Mouse (Mus musculus) stomach, embryonic 15.5 days (tissue): ENCODE measurements around the gene Cachd1. TPM values are rescaled to one million over a fixed set of nuclear protein-coding genes. Genes with fewer than 3 reads are reported as not detected.

Source experiments
- ATAC-seq: fragments of 200-750 bp; cut with Nextera tagmentation; 2 replicates; pipeline ENCODE4 v1.8.0; 2017; ENCODE audit warnings: low read depth, moderate number of reproducible peaks, moderate TSS enrichment; ENCODE audit not compliant: insufficient read depth, low FRiP score
- H3K27ac ChIP-seq: fragments of 300-500 bp; sonication (generic); 2 replicates; pipeline ENCODE4 v1.5.1; 2015; ENCODE audit warnings: mild to moderate bottlenecking, inconsistent platforms
- H3K27me3 ChIP-seq: fragments of 300-500 bp; sonication (generic); replicated peaks from 2 replicates; pipeline ENCODE4 v1.6.1; 2015; ENCODE audit warnings: inconsistent platforms
- H3K36me3 ChIP-seq: fragments of 300-500 bp; sonication (generic); 2 replicates; pipeline ENCODE4 v1.6.1; 2015; ENCODE audit warnings: inconsistent platforms
- H3K4me1 ChIP-seq: fragments of 300-500 bp; sonication (generic); 2 replicates; pipeline ENCODE4 v1.6.1; 2015; ENCODE audit warnings: inconsistent platforms
- H3K4me2 ChIP-seq: fragments of 300-500 bp; sonication (generic); 2 replicates; pipeline ENCODE4 v1.6.1; 2015; ENCODE audit warnings: mild to moderate bottlenecking, inconsistent platforms
- H3K4me3 ChIP-seq: fragments of 300-500 bp; sonication (generic); replicated peaks from 2 replicates; pipeline ENCODE4 v1.5.1; 2015; ENCODE audit warnings: inconsistent platforms
- H3K9ac ChIP-seq: fragments of 300-500 bp; sonication (generic); 2 replicates; pipeline ENCODE4 v1.6.1; 2015; ENCODE audit warnings: inconsistent platforms
- H3K9me3 ChIP-seq: fragments of 300-500 bp; sonication (generic); 2 replicates; pipeline ENCODE4 v1.6.1; 2016; ENCODE audit warnings: inconsistent platforms
- WGBS: fragments of 180-500 bp; shearing (Covaris S2); methylation state at CpG from one replicate; pipeline ENCODE4 v1.1.7; 2015; 5-methylcytosine and 5-hydroxymethylcytosine counted together
- polyA plus RNA-seq: library from polyadenylated mRNA; unstranded; fragments of >200 nt; fragmentation: Nextera tagmentation; extraction: Ambion mirVana; gene quantifications from 2 replicates; pipeline ENCODE4 v1.2.1, GENCODE M21; 2015

Gene Cachd1
- polyA plus RNA-seq, 1 experiment from 2014 or later, result 13.0 TPM

DNA sequence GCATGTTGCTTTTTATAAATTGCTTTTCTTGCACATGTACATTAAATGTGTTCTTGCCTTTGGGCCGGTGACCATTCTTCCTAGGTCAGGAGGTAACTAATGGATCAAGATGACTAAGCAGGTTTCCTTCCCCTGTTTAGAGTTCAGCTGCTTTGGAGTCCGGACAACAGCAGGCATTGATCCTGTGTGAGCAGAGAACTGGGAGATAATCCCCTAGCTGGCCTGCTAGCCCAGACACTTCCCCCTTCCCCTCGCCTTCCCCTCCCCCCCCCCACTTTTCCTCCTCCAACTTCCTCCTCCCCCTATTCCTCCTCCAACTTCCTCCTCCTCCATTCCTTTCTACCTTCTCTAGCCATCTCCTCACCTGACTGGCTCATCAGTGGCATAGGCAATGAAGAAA, 135.2 kb downstream of the Cachd1 start:
- 42% methylated on average over 3 of the region's 3 CpGs for WGBS
- no peak for ATAC-seq
- no peak overlapping the region for H3K4me2 ChIP-seq

DNA sequence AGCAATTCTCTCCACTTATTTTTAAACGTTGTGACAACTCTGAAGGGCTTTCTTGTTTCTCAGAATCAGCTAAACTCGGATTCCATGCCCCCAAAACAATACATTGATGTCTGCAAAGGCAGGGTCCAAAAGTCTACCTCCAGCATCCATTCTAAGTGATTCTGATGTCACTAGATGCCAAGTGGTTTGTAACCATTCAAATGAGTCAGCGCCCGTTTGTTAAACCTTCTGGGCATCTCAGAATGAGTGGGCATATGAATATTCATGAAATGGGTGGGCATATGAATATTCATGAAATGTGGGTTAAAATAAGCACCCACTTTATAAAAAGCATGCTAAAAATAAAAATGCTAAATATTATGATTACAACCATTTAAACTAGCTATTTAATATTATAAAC, 137.2 kb downstream of the Cachd1 start:
- ATAC-seq, result no peak
- 82% methylated on average over 4 of the region's 4 CpGs for WGBS

More for the DNA sequence above, 135.2 kb downstream of the Cachd1 start:
- Histone ChIP-seq H3K9ac (no peak overlapping the region), H3K4me3 (no peak overlapping the region), H3K4me1 (peaks cover 12% of the 10 kb centered on the region), H3K27me3 (no peaks in the 10 kb centered on the region), H3K9me3 (no peaks in the 10 kb centered on the region), H3K36me3 (no peaks in the 10 kb centered on the region), H3K27ac (no peak overlapping the region)

DNA sequence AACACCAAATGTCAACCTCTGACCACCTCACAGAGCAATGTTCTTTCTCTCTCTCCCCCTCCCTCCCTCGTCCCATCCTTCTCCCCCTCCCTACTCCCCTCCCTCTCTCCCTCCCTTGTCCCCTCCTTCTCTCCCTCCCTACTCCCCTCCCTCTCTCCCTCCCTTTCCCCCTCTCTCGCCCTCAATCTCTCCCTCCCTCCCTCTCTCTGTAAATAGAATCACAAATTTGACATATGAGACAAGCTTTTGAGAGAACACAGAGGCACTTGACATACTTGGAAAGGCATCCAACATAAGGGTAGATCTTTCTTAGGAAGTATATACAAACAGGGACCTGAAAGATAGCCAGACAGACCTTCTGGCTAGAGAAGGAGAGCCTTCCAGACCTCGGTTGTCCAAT, 138.1 kb downstream of the Cachd1 start:
- ATAC-seq, result peak; percentile 25; the same call in 1 of the 2 replicates
- Histone ChIP-seq H3K4me3 (no peak overlapping the region), H3K36me3 (no peaks in the 10 kb centered on the region), H3K9me3 (no peaks in the 10 kb centered on the region), H3K27me3 (no peaks in the 10 kb centered on the region), H3K4me1 (peaks cover 12% of the 10 kb centered on the region), H3K9ac (no peak overlapping the region), H3K27ac (no peak overlapping the region), H3K4me2 (no peak overlapping the region)
- WGBS, result 10% methylated on average over 3 of the region's 3 CpGs

More for the DNA sequence above, 137.2 kb downstream of the Cachd1 start:
- H3K4me1 ChIP-seq, result peaks cover 12% of the 10 kb centered on the region
- no peak overlapping the region for H3K4me2 ChIP-seq
- no peaks in the 10 kb centered on the region for H3K36me3 ChIP-seq
- no peaks in the 10 kb centered on the region for H3K27me3 ChIP-seq
- no peak overlapping the region for H3K4me3 ChIP-seq
- H3K9ac ChIP-seq, result no peak overlapping the region
- H3K9me3 ChIP-seq, result no peaks in the 10 kb centered on the region
- H3K27ac ChIP-seq, result no peak overlapping the region

DNA sequence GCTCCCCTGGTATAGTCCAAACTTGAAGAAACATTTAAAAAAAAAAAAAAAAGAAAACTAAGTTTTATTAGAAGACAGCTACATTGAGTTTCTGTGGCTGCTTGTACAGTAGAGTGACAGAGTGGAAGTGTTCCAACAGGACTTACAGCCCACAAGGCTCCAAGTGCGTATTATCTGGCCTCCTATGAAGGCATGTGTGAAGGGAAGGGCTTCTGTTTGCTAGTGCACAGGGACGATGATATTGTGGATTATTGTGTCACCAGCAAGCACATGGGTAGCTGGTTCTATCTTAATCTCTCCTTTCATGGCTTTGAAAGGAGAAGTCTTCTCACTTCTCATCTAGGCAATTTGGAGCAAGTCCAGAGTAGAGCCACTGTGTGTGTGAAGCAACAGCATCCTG, 138.6 kb downstream of the Cachd1 start:
- Histone ChIP-seq H3K4me3 (no peak overlapping the region), H3K27me3 (no peaks in the 10 kb centered on the region), H3K9me3 (no peaks in the 10 kb centered on the region), H3K4me2 (no peak overlapping the region), H3K9ac (no peak overlapping the region), H3K4me1 (peaks cover 10% of the 10 kb centered on the region), H3K36me3 (no peaks in the 10 kb centered on the region), H3K27ac (no peak overlapping the region)
- WGBS, result 53% methylated on average over 2 of the region's 2 CpGs
- ATAC-seq, result no peak

DNA sequence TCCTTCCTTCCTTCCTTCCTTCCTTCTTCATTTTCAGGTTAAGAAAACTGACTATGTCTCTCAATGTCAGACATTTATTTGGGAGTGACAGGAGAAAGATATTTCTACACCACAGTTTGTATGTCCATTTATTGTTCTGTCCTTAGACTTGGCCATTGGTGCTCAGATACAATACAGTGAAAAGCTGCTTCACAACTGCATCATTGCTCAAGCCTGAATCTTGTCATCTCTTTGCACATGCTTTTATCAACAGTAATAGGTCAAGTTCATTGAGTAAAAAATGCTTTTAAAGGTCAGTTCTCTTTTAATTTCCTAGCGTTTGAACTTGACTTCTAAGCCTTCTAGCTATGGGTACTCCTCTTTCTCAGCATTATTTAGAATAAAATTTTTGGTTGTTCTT, 141.0 kb downstream of the Cachd1 start:
- Histone ChIP-seq H3K9ac (no peak overlapping the region), H3K4me1 (no peaks in the 10 kb centered on the region; the same call in 1 of the 2 replicates), H3K9me3 (no peaks in the 10 kb centered on the region), H3K4me2 (no peak overlapping the region), H3K4me3 (no peak overlapping the region), H3K27me3 (no peaks in the 10 kb centered on the region), H3K36me3 (0 out of 2 replicates have a peak, but pooled peaks cover 3% of the 10 kb centered on the region), H3K27ac (no peak overlapping the region)
- WGBS, result 74% methylated on average over 1 of the region's 1 CpGs
- ATAC-seq, result no peak

DNA sequence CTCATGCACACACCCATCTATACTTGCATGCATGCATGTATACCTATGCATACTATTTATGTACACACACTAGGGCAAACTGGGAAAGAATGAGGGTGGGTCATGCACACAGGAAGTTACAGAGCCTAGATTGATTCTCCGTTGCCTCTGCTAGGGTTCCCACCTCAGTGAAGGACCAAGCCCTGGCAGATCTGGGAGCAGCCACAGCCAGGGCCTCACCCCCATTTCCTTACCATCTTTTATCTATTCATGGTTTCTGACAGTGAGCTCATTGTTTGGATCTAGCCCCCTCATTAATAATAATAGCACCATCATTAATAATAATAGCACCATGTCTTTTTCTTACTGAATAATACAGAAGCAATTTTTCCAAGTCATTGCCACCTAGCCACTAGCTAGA, 143.9 kb downstream of the Cachd1 start:
- 77% methylated on average over 1 of the region's 1 CpGs for WGBS
- no peak overlapping the region for H3K27ac ChIP-seq
- H3K9ac ChIP-seq, result no peak overlapping the region
- no peaks in the 10 kb centered on the region for H3K27me3 ChIP-seq
- H3K4me2 ChIP-seq, result no peak overlapping the region
- no peak overlapping the region for H3K4me3 ChIP-seq
- H3K36me3 ChIP-seq, result 0 out of 2 replicates have a peak, but pooled peaks cover 3% of the 10 kb centered on the region
- H3K9me3 ChIP-seq, result no peaks in the 10 kb centered on the region
- no peak for ATAC-seq
- no peaks in the 10 kb centered on the region for H3K4me1 ChIP-seq

DNA sequence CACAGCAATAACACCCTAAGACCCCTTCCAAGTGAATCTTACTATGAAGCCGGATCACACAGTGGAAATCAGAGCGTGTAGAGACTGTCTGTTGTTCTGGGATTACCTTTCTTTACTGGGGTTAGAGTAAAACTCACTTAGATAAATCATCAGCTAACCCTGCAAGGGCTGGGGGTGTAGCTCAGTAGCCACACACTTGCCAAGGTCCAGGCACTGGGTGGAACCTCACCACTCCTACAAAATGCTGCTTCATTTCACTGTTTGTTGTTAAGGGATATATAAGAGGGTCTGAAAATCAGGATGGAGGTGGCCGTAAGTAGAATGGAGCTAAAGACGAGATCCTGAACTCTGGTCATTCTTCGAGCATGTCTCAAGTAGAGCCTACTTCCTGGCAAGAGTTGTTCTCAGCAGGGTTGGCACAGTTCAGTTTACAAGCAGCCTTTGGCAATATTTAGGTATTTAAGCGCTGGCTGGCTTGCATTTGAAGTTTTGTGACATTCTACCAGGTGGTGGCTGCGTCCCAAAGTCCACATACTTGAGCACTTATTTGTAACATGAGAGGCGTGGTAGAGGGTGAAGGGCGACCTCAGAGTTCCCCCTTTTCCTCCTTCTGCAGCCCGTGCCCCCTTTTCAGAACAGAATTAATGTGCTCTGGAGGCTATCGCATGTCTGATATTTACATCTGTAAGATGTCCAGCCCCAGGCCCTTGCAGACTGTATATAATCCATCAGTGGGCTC, 146.5 kb downstream of the Cachd1 start:
- H3K27me3 ChIP-seq, result no peaks in the 10 kb centered on the region
- no peak overlapping the region for H3K9ac ChIP-seq
- no peaks in the 10 kb centered on the region for H3K9me3 ChIP-seq
- 56% methylated on average over 11 of the region's 11 CpGs for WGBS
- no peak overlapping the region for H3K4me3 ChIP-seq
- H3K4me1 ChIP-seq, result no peaks in the 10 kb centered on the region
- H3K27ac ChIP-seq, result no peak overlapping the region
- no peak for ATAC-seq
- H3K36me3 ChIP-seq, result 0 out of 2 replicates have a peak, but pooled peaks cover 3% of the 10 kb centered on the region
- no peak overlapping the region for H3K4me2 ChIP-seq

DNA sequence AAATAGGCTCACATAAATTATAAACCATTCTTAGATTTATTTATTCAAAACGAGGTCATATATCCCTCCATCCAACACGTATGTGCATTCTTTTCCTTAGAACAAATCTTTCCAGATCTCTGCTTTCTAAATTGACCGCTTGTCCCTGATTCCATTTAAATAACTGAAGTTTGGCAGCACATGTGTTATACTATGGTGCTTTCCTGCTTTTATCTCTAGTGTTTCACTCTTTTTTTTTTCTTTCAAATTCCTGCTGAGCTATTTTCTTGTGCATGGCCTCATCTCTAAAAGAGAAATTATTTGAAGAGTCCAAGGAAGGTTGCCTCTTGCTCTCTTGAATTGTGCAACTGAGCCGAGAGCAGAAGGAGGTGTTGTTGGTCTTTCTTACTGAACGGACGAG, 147.1 kb downstream of the Cachd1 start:
- H3K9ac ChIP-seq, result no peak overlapping the region
- H3K27ac ChIP-seq, result peak overlapping the region; percentile 44; the same call in 1 of the 2 replicates
- no peak for ATAC-seq

DNA sequence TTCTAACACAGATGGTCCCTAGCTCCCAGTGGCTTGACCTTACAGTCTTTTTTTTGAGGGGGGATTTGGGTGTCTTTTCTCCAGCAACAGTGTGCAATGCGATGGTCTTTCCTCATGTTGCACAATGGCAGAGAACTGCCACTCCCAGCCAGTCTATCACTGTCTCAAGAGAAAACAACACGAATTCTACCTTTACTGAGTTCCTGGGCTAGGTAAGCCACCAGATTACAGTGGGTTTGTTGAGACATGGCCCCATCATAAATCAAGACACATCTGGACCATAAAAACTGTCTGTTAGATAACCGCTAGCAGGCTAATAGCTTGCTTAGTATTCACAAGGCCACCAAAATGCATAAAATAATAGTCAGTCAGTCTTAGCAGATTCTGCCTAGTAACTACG, 147.8 kb downstream of the Cachd1 start:
- Histone ChIP-seq H3K4me2 (no peak overlapping the region), H3K27me3 (no peaks in the 10 kb centered on the region), H3K36me3 (0 out of 2 replicates have a peak, but pooled peaks cover 3% of the 10 kb centered on the region), H3K4me3 (no peak overlapping the region), H3K27ac (peak overlapping the region; percentile 44; the same call in 1 of the 2 replicates), H3K9ac (no peak overlapping the region), H3K4me1 (no peaks in the 10 kb centered on the region), H3K9me3 (no peaks in the 10 kb centered on the region)
- no peak for ATAC-seq
- 59% methylated on average over 4 of the region's 4 CpGs for WGBS

More for the DNA sequence above, 147.1 kb downstream of the Cachd1 start:
- 0 out of 2 replicates have a peak, but pooled peaks cover 3% of the 10 kb centered on the region for H3K36me3 ChIP-seq
- no peak overlapping the region for H3K4me2 ChIP-seq
- 50% methylated on average over 6 of the region's 6 CpGs for WGBS
- no peaks in the 10 kb centered on the region for H3K27me3 ChIP-seq
- H3K4me1 ChIP-seq, result no peaks in the 10 kb centered on the region
- no peak overlapping the region for H3K4me3 ChIP-seq
- no peaks in the 10 kb centered on the region for H3K9me3 ChIP-seq

DNA sequence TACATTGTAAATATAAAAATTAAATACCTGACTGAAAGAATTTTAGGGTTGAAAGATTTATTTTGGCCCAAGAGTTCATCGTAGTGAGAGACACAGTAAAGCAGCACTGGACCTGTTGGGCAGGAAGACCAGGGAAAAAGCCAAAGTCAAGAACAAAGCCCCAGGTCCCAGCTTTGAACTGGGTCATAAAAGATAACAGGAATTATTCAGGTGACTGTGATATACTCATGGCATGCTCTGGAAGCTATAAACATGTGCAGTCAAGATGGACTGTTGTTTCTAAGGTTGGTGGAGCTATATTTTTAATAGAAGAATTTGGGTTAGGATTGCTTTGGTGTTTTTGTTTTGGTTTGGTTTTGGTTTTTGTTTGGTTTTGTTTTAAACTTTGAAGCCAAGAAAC, 148.7 kb downstream of the Cachd1 start:
- no peak overlapping the region for H3K9ac ChIP-seq
- WGBS, result 61% methylated on average over 1 of the region's 1 CpGs
- no peaks in the 10 kb centered on the region for H3K4me1 ChIP-seq
- no peak overlapping the region for H3K27ac ChIP-seq
- no peak overlapping the region for H3K4me3 ChIP-seq
- no peak overlapping the region for H3K4me2 ChIP-seq
- no peak for ATAC-seq
- 0 out of 2 replicates have a peak, but pooled peaks cover 3% of the 10 kb centered on the region for H3K36me3 ChIP-seq
- H3K27me3 ChIP-seq, result no peaks in the 10 kb centered on the region
- H3K9me3 ChIP-seq, result no peaks in the 10 kb centered on the region

DNA sequence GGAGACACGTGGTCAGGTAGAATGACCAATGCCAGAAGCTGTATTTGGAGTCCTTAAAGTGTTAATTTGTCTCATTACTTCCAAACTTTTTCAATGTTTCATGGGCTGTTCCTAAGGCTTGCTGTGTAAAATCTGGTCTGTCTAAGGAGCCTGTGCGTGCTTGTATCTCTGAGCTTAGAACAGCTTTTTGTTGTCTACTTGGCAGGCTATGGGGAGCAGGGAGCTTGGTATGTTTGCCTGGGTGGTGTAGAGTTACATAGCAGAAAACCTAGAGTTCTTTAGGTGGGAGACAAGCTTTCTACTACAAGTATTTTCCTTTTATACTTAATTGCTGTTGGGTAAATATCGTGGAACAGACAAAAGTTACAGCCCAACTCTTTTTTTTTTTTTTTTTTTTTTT, 150.1 kb downstream of the Cachd1 start:
- Histone ChIP-seq H3K4me1 (no peaks in the 10 kb centered on the region), H3K4me3 (no peak overlapping the region), H3K36me3 (no peaks in the 10 kb centered on the region), H3K9ac (no peak overlapping the region), H3K4me2 (no peak overlapping the region), H3K9me3 (no peaks in the 10 kb centered on the region), H3K27me3 (no peaks in the 10 kb centered on the region), H3K27ac (peak overlapping the region; percentile 40; the same call in 1 of the 2 replicates)
- 38% methylated on average over 3 of the region's 3 CpGs for WGBS
- no peak for ATAC-seq

DNA sequence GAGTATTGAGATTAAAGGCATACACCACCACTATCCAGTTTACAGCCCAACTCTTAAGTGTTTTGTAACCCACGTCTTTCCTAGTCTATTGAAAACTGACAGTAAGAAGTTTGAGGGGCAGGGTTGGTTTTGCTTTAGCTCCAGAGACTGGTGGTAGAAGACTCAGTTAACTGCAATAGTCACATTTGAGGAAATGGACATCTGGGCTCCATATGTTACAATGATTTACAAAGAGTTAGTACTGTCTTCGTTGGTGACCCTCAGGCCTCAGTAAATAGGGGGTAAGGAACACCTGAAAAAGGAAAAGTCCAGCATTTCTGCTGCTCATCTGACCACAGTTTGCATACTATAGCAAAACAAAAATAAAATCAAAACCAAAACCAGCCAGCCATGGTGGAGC, 150.6 kb downstream of the Cachd1 start:
- WGBS, result 54% methylated on average over 2 of the region's 2 CpGs
- Histone ChIP-seq H3K9ac (no peak overlapping the region), H3K4me1 (no peaks in the 10 kb centered on the region), H3K4me3 (no peak overlapping the region), H3K36me3 (no peaks in the 10 kb centered on the region), H3K4me2 (no peak overlapping the region), H3K27ac (0 out of 2 replicates have a peak overlapping the region, but pooled peaks have one; percentile 6), H3K27me3 (no peaks in the 10 kb centered on the region), H3K9me3 (no peaks in the 10 kb centered on the region)
- ATAC-seq, result no peak
